ENCODE assay signal across 23 mouse cellular contexts in the genomic region with DNA sequence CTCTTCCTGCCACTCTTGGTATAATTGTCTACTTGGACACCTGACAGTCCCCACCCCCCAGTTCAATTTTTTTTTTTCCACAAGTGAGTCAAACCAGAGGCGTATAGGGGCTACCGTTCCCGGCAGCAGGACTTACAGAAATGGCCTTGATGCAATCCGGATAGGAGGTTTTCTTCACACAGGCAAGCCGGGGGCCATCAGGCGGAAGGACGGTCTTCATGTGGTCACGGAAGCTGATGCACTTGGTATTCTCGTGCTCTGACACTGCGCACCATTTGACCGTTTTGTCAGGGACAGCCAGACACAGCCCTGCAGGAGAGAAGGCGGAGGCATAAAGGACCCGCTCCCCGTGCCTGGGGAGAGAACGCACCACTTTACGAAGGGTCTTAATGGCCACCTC. TPM values are rescaled to one million over a fixed set of nuclear protein-coding genes. Genes with fewer than 3 reads are reported as not detected.
A peak's percentile ranks its signal among the peaks of the same experiment; 100 is the strongest.
DNase-seq lines count a peak whose midpoint lies in the region; ATAC-seq and TF ChIP-seq lines count a peak whose summit lies in the region.
"Had no signal": no experiment of that assay in that cellular context is flagged by ENCODE, and none has a peak within 500 bp of the region (broad histone marks: within the 10 kb centered on the region; RNA-seq: fewer than 3 reads in every experiment).

No protein-coding gene starts in this region.

- H3K27me3 ChIP-seq in heart, adult 2 months (ENCODE audit: control insufficient read depth, insufficient read depth, low read length): no peaks in the 10 kb centered on the region
- peaks cover 47% of the 10 kb centered on the region for H3K27me3 ChIP-seq in megakaryocyte, embryonic 14.5 days (replicated peaks)
- H3K27me3 ChIP-seq in liver, embryonic 14.5 days (ENCODE audit: control insufficient read depth, insufficient read depth, low read length): no peaks in the 10 kb centered on the region
- H3K27me3 ChIP-seq: embryonic facial prominence, embryonic 12.5 days; forebrain, embryonic 13.5 days; heart, embryonic 12.5 days; hindbrain, embryonic 15.5 days had no signal

- intact Hi-C loops in heart, adult 2 months (cut with DNase I): loop anchor here (5.0 kb wide), 1 partner anchor 75 kb away; no protein-coding TSS in a partner anchor

- no peak overlapping the region for H3K27ac ChIP-seq in heart, adult 2 months
- H3K27ac ChIP-seq in liver, embryonic 14.5 days: no peak overlapping the region
- H3K27ac ChIP-seq: embryonic facial prominence, embryonic 12.5 days; forebrain, embryonic 13.5 days; hindbrain, embryonic 15.5 days had no signal

- H3K36me3 ChIP-seq in heart, adult 2 months (ENCODE audit: control insufficient read depth, insufficient read depth, low read length): no peaks in the 10 kb centered on the region
- no peaks in the 10 kb centered on the region for H3K36me3 ChIP-seq in megakaryocyte, embryonic 14.5 days (replicated peaks; ENCODE audit: low read length)
- H3K36me3 ChIP-seq in liver, embryonic 14.5 days (replicated peaks; ENCODE audit: control insufficient read depth, insufficient read depth, low read depth): no peaks in the 10 kb centered on the region; the same call in 1 of the 2 replicates
- H3K36me3 ChIP-seq: embryonic facial prominence, embryonic 12.5 days; heart, embryonic 12.5 days; hindbrain, embryonic 15.5 days had no signal

- peak; percentile 74 for DNase-seq in heart, adult 11 months
- no peak for DNase-seq in heart, adult 2 months
- DNase-seq in liver, embryonic 14.5 days (ENCODE audit: low read depth in 3 of 3, low spot score in 3 of 3): no peak
- peak; percentile 35 for DNase-seq in yolk sac, embryonic 10.5 days (ENCODE audit: low spot score)
- DNase-seq in frontal cortex, adult 2 months (ENCODE audit: extremely low spot score in 1 of 2, low spot score in 1 of 2): no peak
- DNase-seq in kidney, adult 9 months: no peak
- DNase-seq: adrenal gland, postnatal 10 days; cerebellum, adult 11-12 months; cerebellum, adult 9-10 months; cerebellum, postnatal 25 days; forebrain, postnatal 0 days; gastrocnemius, postnatal 36 days; heart, adult 18-20 months; heart, postnatal 36 days had no signal

- no peaks in the 10 kb centered on the region for H3K9me3 ChIP-seq in megakaryocyte, embryonic 14.5 days
- no peaks in the 10 kb centered on the region for H3K9me3 ChIP-seq in liver, embryonic 14.5 days (ENCODE audit: control insufficient read depth, low read length)
- H3K9me3 ChIP-seq: embryonic facial prominence, embryonic 12.5 days; forebrain, embryonic 13.5 days; heart, embryonic 12.5 days; hindbrain, embryonic 15.5 days had no signal

- 0 out of 2 replicates have a peak, but pooled peaks cover 1% of the 10 kb centered on the region for H3K4me1 ChIP-seq in heart, adult 2 months (ENCODE audit: control insufficient read depth, insufficient read depth, low read length)
- H3K4me1 ChIP-seq in megakaryocyte, embryonic 14.5 days: peaks cover 27% of the 10 kb centered on the region
- H3K4me1 ChIP-seq in liver, embryonic 14.5 days (replicated peaks; ENCODE audit: control insufficient read depth in 2 of 2, insufficient read depth in 2 of 2, low read length in 1 of 2): peaks cover 0 to 8% of the 10 kb centered on the region in 2 experiments; a peak in 1 of 4 replicates

- H3K79me2 ChIP-seq in heart, adult 2 months (replicated peaks; ENCODE audit: control insufficient read depth, insufficient read depth, low read length): no peaks in the 10 kb centered on the region

- no peak for TF ChIP-seq EP300 in heart, adult 2 months (IDR thresholded peaks at IDR 0.05; ENCODE audit: insufficient read depth, low read depth, low read length)
- TF ChIP-seq EP300 in liver, embryonic 14.5 days (IDR thresholded peaks at IDR 0.05; ENCODE audit: low read depth): no peak

- H3K4me2 ChIP-seq in liver, embryonic 14.5 days (ENCODE audit: low read depth): peak overlapping the region; percentile 33
- H3K4me2 ChIP-seq: embryonic facial prominence, embryonic 12.5 days; forebrain, embryonic 13.5 days; heart, embryonic 12.5 days; hindbrain, embryonic 15.5 days had no signal

- H3K9ac ChIP-seq in heart, adult 2 months (ENCODE audit: low read depth, low read length): no peak overlapping the region
- H3K9ac ChIP-seq in liver, embryonic 14.5 days (replicated peaks): peak overlapping the region; percentile 16; the same call in 1 of the 2 replicates
- H3K9ac ChIP-seq: embryonic facial prominence, embryonic 12.5 days; forebrain, embryonic 13.5 days; forebrain, postnatal 0 days; heart, embryonic 12.5 days; hindbrain, embryonic 15.5 days had no signal

- no peak for ATAC-seq in megakaryocyte, adult 5-6 weeks (ENCODE audit: poor library complexity, severe bottlenecking)
- no peak for ATAC-seq in liver, embryonic 14.5 days (ENCODE audit: insufficient read depth)
- ATAC-seq: forebrain, embryonic 13.5 days; forebrain, postnatal 0 days had no signal

- no peak overlapping the region for H3K4me3 ChIP-seq in heart, adult 2 months
- peak overlapping the region; percentile 16 for H3K4me3 ChIP-seq in megakaryocyte, embryonic 14.5 days (replicated peaks)
- H3K4me3 ChIP-seq in liver, embryonic 14.5 days (ENCODE audit: insufficient read depth in 1 of 2, low read depth in 2 of 2, low read length in 2 of 2): peak overlapping the region; percentile 39 to 59
- H3K4me3 ChIP-seq: embryonic facial prominence, embryonic 12.5 days; forebrain, embryonic 13.5 days; heart, embryonic 12.5 days; hindbrain, embryonic 15.5 days had no signal

- no peak for TF ChIP-seq POLR2A in heart, adult 2 months (IDR thresholded peaks at IDR 0.05; ENCODE audit: insufficient read depth, low read depth, low read length)

- TF ChIP-seq CTCF in heart, adult 2 months (IDR thresholded peaks at IDR 0.05): no peak
- no peak for TF ChIP-seq CTCF in liver, embryonic 14.5 days (IDR thresholded peaks at IDR 0.05; ENCODE audit: low read depth)

- 92% methylated on average over 16 of the region's 16 CpGs for WGBS in heart, adult 2 months
- 75% methylated on average over 16 of the region's 16 CpGs for WGBS in liver, embryonic 14.5 days (ENCODE audit: insufficient replicate concordance)

RNA-seq across cellular contexts. Expression of gene Gm20425, which starts 2.3 kb away (rescaled TPM):
- total RNA-seq in heart, adult 2 months (2021): 1 to 10 TPM; 5.5 to 7.0 TPM
- polyA plus RNA-seq in heart, adult 2 months (2012; rRNA removed): not detected in 2 replicates
- polyA plus RNA-seq in megakaryocyte, embryonic 14.5 days (2012; ENCODE audit: insufficient read depth, low replicate concordance): not detected in 2 replicates
- not detected in 2 replicates for total RNA-seq in megakaryocyte, adult 5-6 weeks (2015)
- total RNA-seq in megakaryocyte, adult 5-6 weeks (2017): 0.55 TPM in 1 of 2 replicates, not detected in the other
- polyA plus RNA-seq in liver, embryonic 14.5 days (2012; rRNA removed): 0.16 and 0.27 TPM in 2 replicates
- 1.7 and 4.2 TPM in 2 replicates for polyA plus RNA-seq in liver, embryonic 14.5 days (2014; fragmentation: Nextera tagmentation; extraction: Ambion mirVana)
- not detected in 2 replicates for polyA plus RNA-seq in frontal cortex, adult 2 months (2012; rRNA removed)
- total RNA-seq: CH12.LX; forebrain, postnatal 0 days had no signal
- polyA plus RNA-seq: C2C12; cortical plate, adult 2 months; hindbrain, embryonic 15.5 days had no signal

RNA-seq across cellular contexts. Expression of gene Trf, which starts 2.5 kb away (rescaled TPM):
- total RNA-seq in heart, adult 2 months (2021): 10 to 100 TPM; 41.2 to 47.8 TPM
- polyA plus RNA-seq in heart, adult 2 months (2012; rRNA removed): 52.9 and 87.2 TPM in 2 replicates
- polyA plus RNA-seq in megakaryocyte, embryonic 14.5 days (2012; ENCODE audit: insufficient read depth, low replicate concordance): 7.8 and 56.8 TPM in 2 replicates
- total RNA-seq in megakaryocyte, adult 5-6 weeks (2015): 234 and 247 TPM in 2 replicates
- total RNA-seq in megakaryocyte, adult 5-6 weeks (2017): 92.2 and 130 TPM in 2 replicates
- 1,880 and 2,444 TPM in 2 replicates for polyA plus RNA-seq in liver, embryonic 14.5 days (2012; rRNA removed)
- polyA plus RNA-seq in liver, embryonic 14.5 days (2014; fragmentation: Nextera tagmentation; extraction: Ambion mirVana): 4,893 and 4,971 TPM in 2 replicates
- 154 and 202 TPM in 2 replicates for polyA plus RNA-seq in frontal cortex, adult 2 months (2012; rRNA removed)
- total RNA-seq: CH12.LX had no signal
- polyA plus RNA-seq: C2C12 had no signal

RNA-seq across cellular contexts. Expression of gene Srprb, which starts 25.8 kb away (rescaled TPM):
- 10 to 100 TPM; 19.4 to 19.8 TPM for total RNA-seq in heart, adult 2 months (2021)
- 31.0 and 43.5 TPM in 2 replicates for polyA plus RNA-seq in heart, adult 2 months (2012; rRNA removed)
- polyA plus RNA-seq in megakaryocyte, embryonic 14.5 days (2012; ENCODE audit: insufficient read depth, low replicate concordance): 22.2 and 55.1 TPM in 2 replicates
- total RNA-seq in megakaryocyte, adult 5-6 weeks (2015): 10.8 and 12.1 TPM in 2 replicates
- total RNA-seq in megakaryocyte, adult 5-6 weeks (2017): 10.8 and 13.2 TPM in 2 replicates
- 17.1 and 17.8 TPM in 2 replicates for polyA plus RNA-seq in liver, embryonic 14.5 days (2012; rRNA removed)
- polyA plus RNA-seq in liver, embryonic 14.5 days (2014; fragmentation: Nextera tagmentation; extraction: Ambion mirVana): 17.8 and 18.4 TPM in 2 replicates
- polyA plus RNA-seq in frontal cortex, adult 2 months (2012; rRNA removed): 35.9 and 38.8 TPM in 2 replicates

Comparison
In these comparisons a context has a peak if more than half of its experiments do, and no peak if none do; other contexts are left out.
1. DNase-seq: peak in heart, adult 11 months (single experiment) and yolk sac, embryonic 10.5 days (single experiment); none in heart, adult 2 months (0 of 2), liver, embryonic 14.5 days (0 of 3), frontal cortex, adult 2 months (0 of 2) and kidney, adult 9 months (single experiment).